Mouse (Mus musculus) left cerebral cortex, adult 2 months (tissue): ENCODE measurements around the gene Rabgap1. TPM values are rescaled to one million over a fixed set of nuclear protein-coding genes. Genes with fewer than 3 reads are reported as not detected.
"Not testable (repeated sequence)": the region's sequence is repeated elsewhere in the genome, so short reads cannot be mapped to it uniquely, and the experiment has no call there.

Experiments
- DNase-seq, 2 experiments: peaks; one replicate each; pipeline ENCODE4 v3.0.0; 2021 to 2022; ENCODE audit warnings: low spot score in 2 of 2, mixed read lengths in 1 of 2; ENCODE audit errors: extremely low spot score in 1 of 2
- H3K27ac ChIP-seq: fragments of 200-600 bp; 2 replicates; pipeline ENCODE4 v1.8.1; 2022
- H3K4me3 ChIP-seq: fragments of 200-600 bp; 2 replicates; pipeline ENCODE4 v1.8.1; 2022
- CTCF ChIP-seq: fragments of 200-600 bp; IDR thresholded peaks from 2 replicates; pipeline ENCODE4 v1.8.1; 2022; ENCODE audit warnings: antibody characterized with exemption, mild to moderate bottlenecking, moderate library complexity
- intact Hi-C: fragments of 180-260 bp; cut with DNase I; formaldehyde crosslinking; loops from one replicate; pipeline ENCODE4 v1.15.1; 2025
- total RNA-seq, 2 experiments: library from RNA; stranded (reverse); gene quantifications; 2 replicates each; pipeline ENCODE4 v1.2.3; 2021

The Rabgap1 gene
- total RNA-seq, 2 experiments from 2014 or later: 89.1 to 92.2 TPM

DNA sequence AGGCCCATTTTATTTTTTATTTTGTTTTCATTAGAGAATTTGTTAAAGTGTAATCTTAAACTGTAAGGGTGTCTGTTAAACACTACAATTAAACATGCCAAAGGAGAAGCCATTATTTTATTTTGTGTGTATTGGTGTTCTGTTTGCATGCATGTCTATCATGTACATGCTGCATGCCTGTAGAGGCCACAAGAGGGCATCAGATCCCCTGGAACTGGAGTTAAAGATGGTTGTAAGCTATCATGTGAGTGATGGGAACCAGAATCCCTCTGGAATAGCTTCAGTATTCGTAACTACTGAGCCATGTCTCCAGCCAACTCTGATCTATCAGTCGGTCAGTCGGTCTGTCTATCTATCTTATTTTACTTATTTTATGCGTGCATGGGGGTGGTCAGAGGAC, 17.6 kb downstream of the Rabgap1 start:
- Histone ChIP-seq H3K4me3 (no peak overlapping the region), H3K27ac (no peak overlapping the region)
- intact Hi-C loops: no loop called here
- no peak for DNase-seq
- TF ChIP-seq CTCF: peak; percentile 10; the same call in 1 of the 2 replicates

DNA sequence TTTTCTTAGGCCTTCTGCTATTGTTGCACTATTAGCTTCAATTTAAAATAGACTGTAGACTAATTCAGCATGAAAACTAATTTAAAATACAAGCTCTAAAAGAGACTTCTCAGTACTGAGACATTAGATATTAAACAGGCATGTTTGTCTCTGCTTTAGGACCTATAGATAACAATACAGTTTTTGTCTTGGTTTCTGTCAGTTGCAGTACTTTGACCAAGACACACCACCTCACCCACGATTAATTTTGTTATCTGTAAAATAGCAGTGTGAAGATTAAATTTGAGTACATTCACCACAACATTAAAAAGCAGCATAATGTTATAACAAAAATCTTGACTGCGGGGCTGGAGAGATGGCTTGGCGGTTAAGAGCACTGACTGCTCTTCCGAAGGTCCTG, 23.2 kb downstream of the Rabgap1 start:
- no peak for DNase-seq
- Histone ChIP-seq H3K4me3 (no peak overlapping the region), H3K27ac (no peak overlapping the region)
- intact Hi-C loops: no loop called here
- no peak for TF ChIP-seq CTCF

DNA sequence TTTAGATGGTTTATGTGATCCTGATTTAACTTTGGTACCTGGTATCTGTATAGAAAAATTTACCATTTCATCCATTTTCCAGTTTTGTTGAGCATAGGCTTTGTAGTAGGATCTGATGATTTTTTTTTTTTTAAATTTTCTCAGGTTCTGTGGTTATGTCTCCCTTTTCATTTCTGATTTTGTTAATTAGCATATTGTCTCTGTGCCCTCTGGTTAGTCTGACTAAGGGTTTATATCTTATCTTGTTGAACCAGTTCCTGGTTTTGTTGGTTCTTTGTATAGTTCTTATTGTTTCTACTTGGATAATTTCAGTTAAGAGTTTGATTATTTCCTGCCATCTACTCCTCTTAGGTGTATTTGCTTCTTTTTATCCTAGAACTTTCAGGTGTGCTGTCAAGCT, 36.5 kb downstream of the Rabgap1 start:
- TF ChIP-seq CTCF: no peak
- Histone ChIP-seq H3K27ac (no peak overlapping the region), H3K4me3 (no peak overlapping the region)
- DNase-seq: no peak
- intact Hi-C loops: no loop called here

DNA sequence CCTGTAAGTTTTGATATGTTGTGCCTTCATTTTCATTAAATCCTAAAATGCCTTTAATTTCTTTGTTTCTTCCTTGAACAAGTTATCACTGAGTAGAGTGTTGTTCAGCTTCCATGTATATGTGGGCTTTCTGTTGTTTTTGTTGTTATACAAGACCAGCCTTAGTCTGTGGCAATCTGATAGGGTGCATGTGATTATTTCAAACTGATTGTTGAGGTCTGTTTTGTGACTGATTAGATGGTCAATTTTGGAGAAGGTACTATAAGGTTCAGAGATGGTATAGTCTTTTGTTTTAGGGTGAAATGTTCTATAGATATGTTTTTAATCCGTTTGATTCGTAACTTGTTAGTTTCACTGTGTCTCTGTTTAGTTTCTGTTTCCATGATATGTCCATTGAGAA, 37.0 kb downstream of the Rabgap1 start:
- intact Hi-C loops: no loop called here
- no peak for DNase-seq
- Histone ChIP-seq H3K27ac (no peak overlapping the region), H3K4me3 (no peak overlapping the region)
- no peak for TF ChIP-seq CTCF

DNA sequence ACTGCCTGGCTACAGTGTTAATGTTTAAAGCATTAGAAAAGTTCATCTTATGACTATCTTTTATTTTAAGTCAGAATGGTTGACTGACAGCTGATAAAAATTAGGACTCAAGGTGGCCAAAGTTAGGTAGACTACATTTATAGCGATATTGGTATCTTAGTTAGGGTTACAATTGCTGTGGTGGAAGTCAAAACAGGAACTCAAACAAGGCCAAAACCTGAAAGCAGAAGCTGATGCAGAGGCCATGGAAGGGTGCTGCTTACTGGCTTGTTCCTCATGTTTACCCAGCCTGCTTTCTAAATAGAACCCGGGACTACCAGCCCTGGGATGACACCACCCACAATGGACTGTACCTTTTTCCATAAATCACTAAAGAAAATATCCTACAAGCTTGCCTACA, 41.1 kb downstream of the Rabgap1 start:
- Histone ChIP-seq H3K4me3 (no peak overlapping the region), H3K27ac (no peak overlapping the region)
- DNase-seq: no peak
- intact Hi-C loops: no loop called here
- no peak for TF ChIP-seq CTCF

DNA sequence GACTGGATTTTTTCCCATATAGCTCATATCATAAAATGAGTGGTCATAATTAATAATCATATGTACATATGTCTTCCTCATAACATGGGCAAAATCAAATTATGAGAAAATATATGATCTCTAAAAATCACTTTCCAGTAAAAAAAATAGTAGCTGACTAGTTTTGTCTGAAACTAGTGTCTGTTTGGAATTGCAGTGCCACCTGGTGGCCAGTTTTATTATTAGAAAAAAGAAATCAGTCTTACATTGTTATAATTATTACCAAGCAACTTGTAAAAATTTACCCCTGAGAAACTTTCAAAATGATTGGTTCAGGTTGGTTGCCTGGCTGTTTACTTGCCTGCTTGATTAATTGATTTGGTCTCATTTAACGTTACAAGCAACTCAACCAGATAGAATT, 42.3 kb downstream of the Rabgap1 start:
- Histone ChIP-seq H3K4me3 (no peak overlapping the region), H3K27ac (no peak overlapping the region)
- DNase-seq: no peak
- peak; percentile 85 for TF ChIP-seq CTCF
- intact Hi-C loops: loop anchor here (5.0 kb wide), 2 partner anchors 63 to 103 kb away; partner anchors contain the start of gene Rc3h2

DNA sequence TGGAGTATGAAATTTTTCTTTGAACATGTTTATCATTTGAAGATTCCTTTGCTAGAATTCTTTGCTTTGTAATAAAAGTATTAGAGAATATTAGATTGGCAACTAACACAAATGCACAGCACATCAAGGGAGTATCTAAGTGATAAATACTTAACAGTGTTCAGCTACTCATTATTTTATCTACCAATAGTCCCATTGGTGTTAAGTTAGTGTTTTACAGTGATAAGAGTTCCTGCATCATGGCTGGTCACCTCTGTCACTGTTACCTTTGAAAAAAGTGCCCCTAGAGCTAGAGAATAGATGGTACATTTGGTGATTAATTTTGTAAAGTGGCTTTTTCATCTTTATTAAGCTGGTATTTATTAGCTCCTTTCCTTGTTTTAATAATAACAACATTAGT, 43.3 kb downstream of the Rabgap1 start:
- intact Hi-C loops: loop anchor here (5.0 kb wide), 2 partner anchors 64 to 104 kb away; partner anchors contain the start of gene Rc3h2
- H3K27ac ChIP-seq: no peak overlapping the region
- TF ChIP-seq CTCF: no peak
- DNase-seq: no peak
- H3K4me3 ChIP-seq: no peak overlapping the region

DNA sequence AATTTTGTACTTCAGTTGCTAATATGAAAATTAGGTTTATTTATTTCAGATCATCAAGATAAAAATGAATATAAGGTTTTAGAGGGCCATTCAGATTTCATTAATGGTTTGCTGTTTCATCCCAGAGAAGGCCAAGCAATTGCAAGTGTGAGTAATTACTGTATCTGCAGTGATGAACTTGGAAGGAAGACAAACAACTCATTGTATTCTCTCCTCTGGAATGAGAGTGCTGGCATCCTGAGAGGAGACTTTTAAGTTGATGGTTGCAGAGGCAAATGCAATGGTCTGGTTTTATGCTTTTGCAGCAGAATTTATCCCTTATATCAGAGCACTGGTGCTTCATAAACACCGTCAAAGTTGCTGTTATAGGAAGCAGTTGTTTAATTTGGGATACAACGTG, 45.9 kb downstream of the Rabgap1 start:
- DNase-seq: no peak
- Histone ChIP-seq H3K4me3 (no peak overlapping the region), H3K27ac (no peak overlapping the region)
- TF ChIP-seq CTCF: no peak
- intact Hi-C loops: loop anchor here (5.0 kb wide), 2 partner anchors 67 to 107 kb away; partner anchors contain the start of gene Rc3h2

DNA sequence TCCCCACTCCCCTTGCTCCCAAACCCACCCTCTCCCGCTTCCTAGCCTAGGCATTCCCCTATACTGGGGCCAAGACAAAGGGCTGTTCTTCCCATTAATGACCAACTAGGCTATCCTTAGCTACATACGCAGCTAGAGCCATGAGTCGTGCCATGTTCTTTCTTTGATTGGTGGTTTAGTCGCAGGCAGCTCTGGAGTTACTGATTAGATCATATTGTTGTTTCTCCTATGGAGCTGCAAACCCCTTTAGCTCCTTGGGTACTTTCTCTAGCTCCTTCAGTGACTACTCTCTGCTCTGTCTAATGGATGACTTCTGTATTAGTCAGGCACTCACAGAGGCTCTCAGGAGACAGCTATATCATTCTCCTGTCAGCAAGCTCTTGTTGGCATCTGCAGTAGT, 54.2 kb downstream of the Rabgap1 start:
- intact Hi-C loops: no loop called here
- no peak for TF ChIP-seq CTCF
- Histone ChIP-seq H3K4me3 (no peak overlapping the region), H3K27ac (no peak overlapping the region)
- no peak for DNase-seq

DNA sequence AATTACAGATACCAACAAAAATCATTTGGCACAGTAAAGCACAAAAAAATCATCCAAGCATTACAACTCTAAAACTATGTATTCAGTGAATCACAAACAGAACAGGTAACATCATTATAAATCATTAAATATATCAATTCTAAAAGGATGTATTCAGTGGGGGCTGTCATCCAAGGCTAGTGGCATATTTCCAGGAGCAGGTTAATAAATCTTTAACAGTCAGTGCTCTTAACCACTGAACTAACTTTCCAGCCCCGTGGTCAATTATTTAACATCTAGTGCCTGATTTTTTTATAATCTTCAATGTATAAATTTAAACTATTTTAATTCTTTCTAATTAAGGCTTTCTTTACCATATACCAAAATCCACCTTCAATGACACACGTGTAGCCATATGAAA, 62.8 kb downstream of the Rabgap1 start:
- DNase-seq, H3K27ac ChIP-seq, intact Hi-C loops, H3K4me3 ChIP-seq: not testable (repeated sequence)

DNA sequence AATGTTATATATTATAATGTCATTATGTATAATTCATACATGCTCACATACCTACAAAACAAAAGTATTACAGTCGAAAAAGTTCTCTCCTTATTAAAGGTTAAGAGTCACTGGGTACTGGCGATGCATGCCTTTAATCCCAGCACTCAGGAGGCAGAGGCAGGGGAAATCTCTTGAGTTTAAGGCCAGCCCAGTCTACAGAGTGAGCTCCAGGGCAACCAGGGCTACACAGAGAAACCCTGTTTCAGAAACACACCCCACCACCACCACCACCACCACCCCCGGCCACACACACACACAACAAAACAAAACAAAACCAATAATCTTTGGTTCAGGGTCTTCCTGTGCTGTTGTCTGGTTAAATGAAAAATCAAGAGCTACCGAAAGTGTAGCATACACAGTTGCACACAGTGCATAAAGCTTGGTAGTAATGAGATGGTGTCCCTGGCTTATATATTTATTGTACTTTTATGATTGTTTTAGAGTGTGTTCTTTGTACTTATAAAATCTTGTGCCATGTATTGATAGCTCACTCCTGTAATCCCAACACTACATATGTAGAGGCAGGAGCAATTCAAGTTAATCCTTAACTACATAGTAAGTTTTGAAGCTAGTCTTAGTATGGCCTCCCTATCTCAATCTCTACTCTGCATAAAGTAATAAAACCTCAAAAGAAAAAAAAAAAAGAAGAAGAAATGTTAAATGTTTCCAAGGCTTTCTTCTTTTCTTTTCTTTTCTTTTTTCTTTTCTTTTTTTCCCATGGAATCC, 68.2 kb downstream of the Rabgap1 start:
- H3K27ac ChIP-seq: no peak overlapping the region
- TF ChIP-seq CTCF: no peak
- intact Hi-C loops: no loop called here
- H3K4me3 ChIP-seq: no peak overlapping the region
- DNase-seq: no peak

DNA sequence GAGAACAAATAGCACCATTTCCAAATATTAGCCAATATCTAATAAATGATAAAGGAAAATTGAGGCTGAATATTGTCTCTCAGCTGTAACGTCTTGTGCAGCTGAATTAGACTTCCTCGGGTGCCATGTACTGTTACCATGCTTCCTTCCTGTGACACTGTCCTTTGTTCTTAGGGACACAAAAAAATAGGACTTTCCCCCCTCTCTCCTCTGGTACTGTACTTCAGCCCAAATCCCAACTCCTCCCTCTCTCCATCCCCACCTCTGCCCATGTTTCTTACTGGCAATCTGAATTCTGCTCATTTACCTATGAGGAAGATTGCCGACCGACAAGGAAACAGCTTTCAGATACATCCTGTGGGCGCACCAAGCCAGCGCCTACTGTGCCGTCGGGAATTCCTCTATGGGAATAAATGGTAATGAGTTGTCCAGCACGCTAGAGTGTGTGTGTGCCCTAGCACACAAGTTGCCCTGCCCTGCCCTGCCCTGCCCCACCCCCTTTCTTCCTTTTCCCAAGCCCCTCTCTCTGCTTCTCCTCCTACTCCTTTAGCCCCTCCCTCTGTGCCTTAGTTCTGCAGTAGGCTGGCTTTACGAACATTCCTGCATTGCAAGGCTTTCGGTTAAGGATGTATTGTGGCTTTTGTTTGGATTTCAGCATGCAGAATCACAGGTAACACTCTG, 73.1 kb downstream of the Rabgap1 start, which contains the start of gene Gpr21:
Gene Gpr21, plus strand, starts transcription at position 303 of the 681 bp plus-strand sequence.
- intact Hi-C loops: loop anchor here (2.0 kb wide), 1 partner anchor 255 kb away; no protein-coding TSS in a partner anchor
- TF ChIP-seq CTCF: no peak
- Histone ChIP-seq H3K27ac (peak within 1 kb of the TSS; percentile 16), H3K4me3 (peak within 1 kb of the TSS; percentile 32; the same call in 1 of the 2 replicates)
- no peak for DNase-seq
